Mouse (Mus musculus) C2C12 (cell line): ENCODE data around the gene Foxn3.

Experiments used
- CEBPB ChIP-seq: IDR thresholded peaks from one replicate; pipeline ENCODE4 v1.6.1; 2011; ENCODE audit warnings: low read depth, mild to moderate bottlenecking, control low read depth, moderate library complexity
- CTCF ChIP-seq: IDR thresholded peaks from one replicate; pipeline ENCODE4 v1.5.1; 2011; ENCODE audit not compliant: control insufficient read depth, insufficient read depth, insufficient read length
- FOSL1 ChIP-seq: IDR thresholded peaks from one replicate; pipeline ENCODE4 v1.8.0; 2011; ENCODE audit warnings: mild to moderate bottlenecking, low read length; ENCODE audit not compliant: poor library complexity, insufficient read depth, severe bottlenecking
- MAX ChIP-seq: IDR thresholded peaks from one replicate; pipeline ENCODE4 v1.6.1; 2011; ENCODE audit warnings: mild to moderate bottlenecking, control low read depth
- MYOD1 ChIP-seq: IDR thresholded peaks from one replicate; pipeline ENCODE4 v1.6.1; 2011; ENCODE audit warnings: low read depth; ENCODE audit not compliant: control insufficient read depth, insufficient read length
- MYOG ChIP-seq: IDR thresholded peaks from one replicate; pipeline ENCODE4 v1.6.1; 2011; ENCODE audit not compliant: control insufficient read depth, insufficient read length; ENCODE audit errors: extremely low read depth
- USF1 ChIP-seq: IDR thresholded peaks from one replicate; pipeline ENCODE4 v1.6.1; 2011; ENCODE audit warnings: low read depth, mild to moderate bottlenecking, control low read depth, moderate library complexity

DNA sequence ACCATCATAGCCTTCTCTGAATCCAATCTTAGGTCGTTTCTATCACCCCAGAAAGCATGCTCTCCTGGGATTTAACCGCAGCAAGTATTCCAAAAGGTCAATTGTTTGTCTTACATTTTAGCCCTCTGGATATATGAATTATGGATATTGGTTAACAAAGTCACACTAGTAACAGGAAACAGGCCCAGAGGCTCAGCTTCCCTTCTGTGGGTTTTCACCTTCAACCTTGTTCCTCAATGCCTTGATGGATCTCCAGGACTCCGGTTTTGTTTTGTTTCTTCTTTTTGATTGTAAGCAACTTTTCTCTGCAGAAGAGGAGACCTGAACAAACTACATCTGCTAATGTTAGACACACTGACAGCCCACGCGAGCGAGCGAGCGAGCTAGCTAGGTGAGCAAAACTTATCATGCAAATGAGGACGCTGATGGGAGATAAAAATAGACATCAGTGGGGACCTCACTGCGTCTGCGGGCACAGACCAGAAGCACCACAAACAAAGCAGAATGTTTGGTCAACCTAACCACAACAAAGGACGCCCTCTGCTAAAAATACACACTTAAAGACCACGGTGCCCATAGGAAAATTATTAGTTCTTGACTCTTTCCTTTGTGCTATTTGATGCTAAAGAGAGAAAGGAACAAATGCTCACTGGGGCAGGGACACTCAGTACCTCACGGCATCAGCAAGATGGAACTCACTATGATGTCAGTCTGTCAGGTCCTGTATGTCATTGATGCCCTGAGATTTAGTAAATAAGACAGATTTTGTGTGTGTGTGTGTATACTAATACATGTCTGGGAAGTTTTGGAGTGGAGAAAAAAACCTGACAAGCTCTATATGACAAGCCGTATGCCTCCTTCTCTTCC lies 18.9 kb downstream of the Foxn3 start:
- TF ChIP-seq CTCF: no peak
- no peak for TF ChIP-seq USF1
- no peak for TF ChIP-seq MYOD1
- TF ChIP-seq MAX: no peak
- TF ChIP-seq CEBPB: no peak
- no peak for TF ChIP-seq MYOG
- TF ChIP-seq FOSL1: no peak
